Mouse (Mus musculus) neutrophil, adult 5-6 weeks (primary cell): ENCODE measurements around the gene Cers6. TPM values are rescaled to one million over a fixed set of nuclear protein-coding genes. Genes with fewer than 3 reads are reported as not detected.

Experiments used
- ATAC-seq: fragments of 151-379, 151-347 bp; 2 replicates; pipeline ENCODE4 v1.8.0; 2017; ENCODE audit warnings: mild to moderate bottlenecking, moderate TSS enrichment; ENCODE audit not compliant: insufficient number of reproducible peaks, poor library complexity, low FRiP score, severe bottlenecking; ENCODE audit errors: extremely low read depth
- total RNA-seq: library from RNA; stranded (forward); fragments of 200-1000 nt; gene quantifications from 2 replicates; pipeline ENCODE4 v1.2.3, GENCODE M21; 2017

Cers6 gene
- total RNA-seq, 1 experiment from 2014 or later: 60.6 TPM

DNA sequence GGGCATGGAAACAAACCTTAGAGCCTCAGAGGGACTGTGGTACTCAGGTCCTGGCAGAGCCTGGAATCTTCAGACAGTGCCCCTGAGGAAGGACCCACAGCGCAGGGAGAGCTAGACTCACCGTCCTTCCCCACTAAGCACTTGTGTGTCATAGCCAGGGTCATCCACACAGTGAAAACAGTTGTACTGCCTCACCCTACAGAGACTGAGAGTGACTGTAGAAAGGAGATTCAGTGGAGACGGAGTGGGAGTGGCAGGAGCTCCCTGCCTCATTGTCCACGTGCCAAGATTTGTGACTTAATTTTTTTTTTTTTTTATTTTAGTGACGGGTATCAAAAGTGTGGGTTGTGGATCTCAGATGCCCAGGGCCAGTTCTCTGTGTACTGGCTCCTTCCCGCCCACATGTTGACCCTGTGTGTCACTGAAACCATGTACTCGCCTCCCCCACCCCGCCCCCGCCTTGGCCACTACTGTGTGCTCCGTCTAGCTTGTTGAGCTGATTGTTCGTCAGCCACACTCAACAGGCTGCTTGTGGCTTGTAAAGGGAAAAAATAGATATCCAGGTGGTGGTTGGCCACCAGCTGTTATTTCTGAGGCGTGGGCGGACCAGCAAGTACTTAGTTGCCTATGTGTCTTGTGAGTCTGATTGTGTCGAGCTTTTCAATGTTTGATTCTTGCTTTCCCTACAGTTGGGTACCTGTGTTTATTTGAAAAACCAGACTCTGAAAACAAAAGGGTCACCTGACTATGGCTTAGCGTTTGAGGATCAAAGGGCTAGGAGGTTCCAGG, 12.6 kb downstream of the Cers6 start:
- peak; percentile 35; the same call in 1 of the 2 replicates for ATAC-seq

DNA sequence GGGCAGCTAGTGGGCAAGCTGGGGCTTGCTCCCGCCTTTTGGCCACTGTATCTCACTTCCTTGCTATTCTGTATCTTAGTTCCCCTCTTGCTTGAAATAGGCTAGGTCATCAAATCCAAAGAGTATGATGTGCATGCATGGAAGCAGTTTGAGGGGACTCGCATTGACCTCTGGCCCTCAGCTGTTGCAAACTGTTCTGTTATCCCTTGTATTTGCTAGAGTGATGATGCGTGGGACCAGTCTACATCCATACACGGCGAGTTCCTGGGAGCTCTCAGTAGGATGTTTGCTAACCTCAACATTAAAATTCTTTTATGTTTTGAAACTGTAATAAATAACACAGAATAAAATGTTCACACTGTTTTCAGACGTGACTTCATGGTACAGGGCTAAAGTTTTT, 13.3 kb downstream of the Cers6 start:
- ATAC-seq: no peak

DNA sequence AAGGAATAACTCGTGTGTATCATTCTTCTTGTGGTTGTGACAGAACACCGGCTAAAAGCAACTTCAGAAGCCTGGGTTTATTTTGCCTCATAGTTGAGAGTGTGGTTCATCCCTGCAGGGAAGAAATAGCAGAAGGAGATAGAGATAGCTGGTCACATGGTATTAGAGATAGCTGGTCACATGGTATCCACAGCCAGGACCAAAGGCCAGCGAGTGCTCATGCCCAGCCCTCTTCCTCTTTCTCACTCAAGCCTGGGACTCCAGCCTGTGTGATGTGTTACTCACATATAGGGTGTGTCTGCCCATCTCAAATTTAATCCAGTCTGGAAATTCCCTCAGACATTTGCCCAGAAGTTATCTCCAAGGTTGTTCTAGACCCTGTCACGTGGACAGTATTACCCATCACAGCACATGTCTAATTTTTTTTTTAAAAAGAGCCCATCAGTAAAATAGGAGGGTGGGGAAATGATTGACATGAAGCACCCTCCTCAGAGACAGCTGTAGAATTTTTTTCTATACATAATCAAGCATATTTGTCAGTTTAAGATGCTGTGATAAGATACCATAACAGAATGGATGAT, 17.9 kb downstream of the Cers6 start:
- ATAC-seq: peak; percentile 87

DNA sequence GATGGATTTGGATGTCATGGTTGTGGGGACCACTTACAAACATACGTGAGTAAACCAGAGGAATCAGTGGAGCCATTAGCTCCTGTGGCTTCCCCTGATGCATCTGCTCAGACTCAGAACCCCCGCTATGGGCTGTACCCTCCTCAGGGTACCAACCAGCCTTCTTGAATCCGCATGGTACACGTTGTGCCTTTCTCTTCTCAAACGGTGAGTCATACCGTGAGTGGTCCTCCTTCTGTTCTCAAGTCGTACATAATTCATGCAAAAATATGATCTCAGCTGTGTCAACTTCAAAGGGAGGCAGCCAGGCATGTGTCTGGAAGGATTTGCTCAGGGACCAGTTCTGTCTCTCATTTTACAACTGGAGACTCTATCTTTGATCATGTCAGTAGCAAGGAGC, 23.3 kb downstream of the Cers6 start:
- ATAC-seq: no peak

DNA sequence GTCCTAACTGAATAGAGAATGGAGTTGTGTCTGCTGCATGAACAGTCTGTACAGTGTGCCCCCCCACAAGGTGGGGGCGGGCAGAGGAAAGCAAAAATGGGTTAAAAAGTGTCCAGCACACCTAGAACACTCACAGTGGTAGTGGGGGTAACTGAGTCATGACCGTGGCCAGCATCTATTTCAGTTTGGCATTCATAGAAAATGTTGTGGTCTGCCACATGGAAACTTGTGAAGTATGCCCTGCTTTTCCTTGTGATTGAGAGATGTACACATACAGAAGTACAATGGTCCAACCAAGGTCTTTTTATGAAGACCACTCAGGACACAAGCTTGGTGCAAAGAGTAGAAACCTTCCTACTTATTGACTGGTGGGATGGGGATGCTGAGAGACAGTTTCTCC, 24.0 kb downstream of the Cers6 start:
- no peak for ATAC-seq

DNA sequence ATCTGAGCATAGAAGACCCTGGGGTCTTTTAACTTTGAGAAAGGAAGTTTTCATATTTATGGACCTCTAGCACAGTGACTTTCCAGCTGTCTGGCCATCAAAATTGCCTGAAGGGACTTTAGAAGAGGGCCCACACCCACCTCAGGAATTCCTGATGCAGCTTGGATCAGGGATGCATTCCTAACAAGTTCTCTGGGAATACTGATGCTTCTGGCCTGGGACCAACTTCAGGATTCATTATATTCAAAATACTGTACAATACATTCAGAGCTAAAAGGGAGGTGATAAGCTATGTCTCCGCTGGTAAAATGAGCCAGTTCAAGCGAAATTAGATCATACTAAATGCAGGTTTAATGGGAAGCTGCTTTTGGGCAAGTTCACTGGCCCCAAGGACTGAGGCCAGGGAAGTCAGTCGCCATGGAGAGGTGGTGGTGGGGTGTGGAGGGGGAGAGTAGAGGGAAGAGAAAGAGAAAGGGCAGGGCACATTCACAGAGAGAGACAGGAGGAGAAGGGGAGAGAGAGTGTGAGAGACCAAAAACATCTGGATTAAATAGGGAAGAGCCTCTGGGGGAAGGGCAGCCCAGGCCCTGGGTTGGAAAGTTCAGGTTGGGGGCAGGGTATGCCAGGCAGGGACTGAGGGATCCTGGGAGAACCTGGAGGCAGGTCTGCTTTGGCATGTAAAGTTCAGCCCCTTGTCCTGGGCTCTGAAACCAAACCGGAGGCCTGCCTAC, 24.7 kb downstream of the Cers6 start:
- ATAC-seq: no peak

DNA sequence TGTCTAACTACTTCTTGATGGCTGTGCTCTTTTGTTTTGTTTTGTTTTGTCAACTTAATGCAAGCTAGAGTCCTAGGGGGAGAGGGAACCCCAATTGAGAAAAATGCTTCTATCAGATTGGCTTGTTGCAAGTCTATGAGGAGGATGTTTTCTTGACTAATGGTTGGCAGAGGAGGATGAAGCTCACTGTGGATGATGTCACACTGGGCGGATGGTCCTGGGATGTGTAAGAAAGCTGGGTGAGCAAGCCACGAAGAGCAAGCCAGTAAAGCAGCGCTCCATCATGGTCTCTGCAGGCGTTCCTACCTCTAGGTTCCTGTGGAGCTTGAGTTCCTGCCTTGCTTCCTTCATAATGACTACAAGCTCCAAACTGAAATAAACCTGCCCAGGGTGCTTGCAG, 25.4 kb downstream of the Cers6 start:
- no peak for ATAC-seq

DNA sequence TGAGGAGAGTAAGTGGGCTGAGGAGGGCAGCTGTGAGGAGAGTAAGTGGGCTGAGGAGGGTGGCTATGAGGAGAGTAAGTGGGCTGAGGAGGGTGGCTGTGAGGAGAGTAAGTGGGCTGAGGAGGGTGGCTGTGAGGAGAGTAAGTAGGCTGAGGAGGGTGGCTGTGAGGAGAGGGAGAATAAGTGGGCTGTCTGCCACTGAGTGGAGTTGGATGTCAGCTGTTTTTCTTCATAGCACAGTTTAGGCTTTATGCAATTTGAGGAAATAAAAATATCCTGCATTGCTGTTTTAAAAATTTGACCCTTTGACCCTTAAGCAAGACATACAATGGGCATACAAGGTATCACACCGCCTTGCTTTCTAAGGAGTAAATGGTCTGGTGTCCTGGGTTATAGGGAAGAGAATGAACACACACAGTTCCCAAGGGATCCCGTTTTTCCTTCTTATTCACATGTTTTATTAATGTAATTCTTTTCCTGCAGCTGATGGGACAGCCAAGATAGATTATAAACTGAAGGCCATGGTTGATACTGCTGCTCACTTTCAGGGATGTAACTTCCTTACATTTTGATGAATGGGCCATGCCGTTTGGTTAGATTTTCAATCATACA, 27.0 kb downstream of the Cers6 start:
- no peak for ATAC-seq

DNA sequence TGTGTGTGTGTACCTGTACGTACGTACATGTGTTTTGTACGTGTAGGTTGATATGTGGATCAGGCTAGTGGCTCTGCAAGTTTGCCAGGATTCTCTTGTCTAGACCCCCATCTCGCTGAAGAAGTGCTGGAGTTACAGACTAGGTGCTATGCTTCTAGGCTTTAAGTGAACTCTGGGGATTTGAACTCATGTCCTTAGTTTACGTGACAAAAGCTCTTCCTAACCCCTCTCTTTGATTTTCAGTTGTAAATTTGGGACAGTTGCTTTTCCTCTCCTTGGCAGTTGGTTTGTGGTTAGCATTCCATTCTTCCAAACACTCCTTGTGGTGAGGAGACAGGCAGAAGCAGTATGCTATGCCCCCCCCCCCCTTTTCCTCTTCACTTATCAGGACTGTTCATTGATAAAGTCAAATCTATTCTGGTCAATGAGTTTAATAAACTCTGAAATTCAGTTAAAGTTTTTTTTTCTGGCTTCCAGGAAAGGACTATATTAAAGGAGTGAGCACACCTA, 28.5 kb downstream of the Cers6 start:
- ATAC-seq: no peak

DNA sequence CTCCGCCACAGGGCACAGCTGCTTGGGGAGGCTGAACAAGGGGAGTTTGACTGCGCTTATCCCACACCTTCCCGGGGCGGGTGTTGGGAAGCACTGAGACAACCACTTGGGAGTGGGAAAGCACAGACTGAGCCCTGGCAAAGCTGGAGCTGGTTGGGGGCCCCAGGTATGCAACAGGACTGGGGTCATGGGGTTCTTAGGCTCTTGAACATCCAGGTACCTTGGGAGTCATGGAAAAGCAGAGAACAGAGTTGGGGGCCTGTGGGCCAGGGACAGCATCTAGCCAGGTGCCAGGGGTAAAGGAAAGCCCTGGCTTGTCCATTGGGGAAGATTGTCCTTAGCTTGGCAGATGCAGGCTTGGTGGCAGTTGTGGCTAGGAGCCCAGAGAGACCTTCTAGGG, 31.2 kb downstream of the Cers6 start:
- no peak for ATAC-seq

DNA sequence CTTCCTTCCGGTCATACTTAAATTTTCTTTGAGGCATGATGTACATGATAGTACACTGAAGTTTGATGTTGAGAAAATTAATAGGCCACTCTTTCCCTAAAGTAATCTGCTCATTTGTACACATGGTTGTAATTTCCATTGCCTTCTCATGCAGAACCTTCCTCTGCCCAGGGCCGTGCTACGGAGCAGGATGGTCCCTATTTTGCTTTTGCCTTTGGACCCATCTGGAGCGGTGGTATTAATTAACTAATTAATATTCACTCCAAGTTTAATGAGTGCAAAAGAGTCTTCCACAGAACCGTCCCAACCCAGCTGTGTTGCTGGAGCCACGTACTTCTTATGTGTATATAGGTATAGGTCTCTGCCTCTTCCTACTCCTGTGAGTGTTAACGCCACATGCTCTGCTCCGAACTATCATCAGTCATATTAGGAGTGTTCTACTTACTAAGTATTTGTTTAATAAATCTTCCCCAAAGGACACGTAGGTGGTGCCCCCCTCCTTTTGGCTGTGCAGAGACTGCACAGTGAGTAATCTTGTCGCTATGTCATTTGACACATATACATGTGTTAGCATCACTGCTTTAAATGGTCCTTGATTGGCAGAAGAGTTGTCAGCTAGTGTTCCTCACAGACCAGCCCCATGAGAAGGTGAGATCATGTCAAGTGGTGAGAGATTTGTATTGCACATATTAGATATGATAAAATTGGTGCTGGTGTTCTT, 34.0 kb downstream of the Cers6 start:
- no peak for ATAC-seq

DNA sequence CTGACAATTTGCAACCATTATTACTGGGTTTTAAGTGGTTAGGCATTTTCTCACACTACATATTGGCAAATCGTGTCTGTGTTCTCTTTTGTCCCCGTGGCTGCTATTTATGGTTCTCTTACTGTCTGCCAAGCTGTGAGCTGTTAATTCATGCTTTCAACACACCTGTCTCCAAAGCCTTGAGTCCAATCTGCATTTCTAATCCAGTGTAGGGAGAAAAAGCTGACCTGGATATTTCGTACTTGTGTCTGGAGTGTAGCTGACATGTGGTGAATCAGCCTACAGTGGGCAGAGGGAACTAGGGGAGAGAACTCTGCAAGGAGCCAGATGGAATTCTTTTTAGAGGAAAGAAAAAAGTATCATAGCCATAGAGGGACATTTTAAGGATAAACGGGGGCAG, 35.0 kb downstream of the Cers6 start:
- ATAC-seq: no peak

DNA sequence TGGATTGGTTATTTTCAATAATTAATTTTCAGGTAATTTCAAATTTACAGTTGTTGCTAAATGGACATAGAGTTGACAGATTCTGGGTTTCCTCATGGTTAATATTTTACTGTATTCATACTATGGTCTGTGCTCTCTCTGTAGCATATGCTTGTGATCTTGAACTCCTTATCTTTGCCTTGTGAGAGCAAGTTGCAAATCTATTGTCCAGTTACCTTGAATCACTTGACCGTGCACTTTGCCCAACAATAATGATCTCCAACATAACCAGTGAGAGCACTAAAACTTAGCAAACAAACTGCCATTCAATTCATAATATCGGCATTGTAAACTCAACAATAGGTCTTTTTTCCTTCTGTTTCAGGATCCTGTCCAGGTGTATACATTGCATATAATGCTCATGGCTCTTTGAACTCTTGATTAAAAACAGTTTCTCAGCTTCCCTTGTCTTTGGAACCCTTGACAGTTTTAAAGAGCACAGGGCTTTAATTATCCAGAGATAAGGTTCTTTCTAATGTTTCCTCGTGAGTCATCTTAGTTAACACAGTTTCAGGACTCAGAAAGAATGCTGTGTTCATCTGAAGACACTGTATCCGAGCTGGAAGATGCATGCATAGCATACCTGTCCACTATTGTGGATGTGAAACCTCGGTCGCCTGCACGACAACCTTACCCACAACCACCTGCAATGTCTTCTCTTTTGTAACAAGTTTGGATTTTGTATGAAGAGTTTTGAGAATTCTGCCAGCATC, 38.7 kb downstream of the Cers6 start:
- ATAC-seq: no peak

DNA sequence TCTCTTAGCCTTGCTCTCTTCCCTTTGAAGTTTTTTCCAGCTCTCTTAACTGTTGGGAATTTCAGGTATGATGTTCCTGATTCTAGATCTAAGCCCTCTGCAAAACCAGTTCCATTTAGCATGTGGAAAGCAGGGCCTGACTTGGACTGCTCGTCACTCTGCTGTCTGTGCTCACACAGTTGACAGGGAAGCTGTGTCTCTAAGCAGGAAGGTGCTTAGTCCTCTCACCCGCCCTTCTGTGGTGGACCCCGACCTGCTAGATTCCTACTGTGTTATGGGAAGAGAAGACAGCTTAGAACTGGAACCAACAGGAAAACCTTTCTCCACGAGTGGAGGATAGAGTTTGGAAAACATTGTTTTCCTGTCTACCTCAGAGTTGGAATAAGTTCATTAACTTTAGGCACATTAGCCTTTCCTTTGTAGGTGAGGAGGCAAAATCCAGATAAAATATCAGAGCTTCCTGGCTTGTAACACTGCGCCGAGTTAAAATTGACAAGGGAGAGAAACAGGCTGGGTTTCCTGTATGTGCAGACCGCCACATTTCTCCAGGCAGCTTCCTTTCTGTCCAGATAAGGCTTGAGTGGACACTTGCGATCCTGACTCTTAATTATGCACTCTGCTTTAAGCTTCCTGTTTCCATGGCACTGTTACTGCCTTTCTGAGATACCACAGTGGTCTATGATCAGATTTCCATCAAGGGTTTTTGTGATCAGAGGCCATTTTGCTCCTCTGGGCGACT, 39.6 kb downstream of the Cers6 start:
- ATAC-seq: no peak

DNA sequence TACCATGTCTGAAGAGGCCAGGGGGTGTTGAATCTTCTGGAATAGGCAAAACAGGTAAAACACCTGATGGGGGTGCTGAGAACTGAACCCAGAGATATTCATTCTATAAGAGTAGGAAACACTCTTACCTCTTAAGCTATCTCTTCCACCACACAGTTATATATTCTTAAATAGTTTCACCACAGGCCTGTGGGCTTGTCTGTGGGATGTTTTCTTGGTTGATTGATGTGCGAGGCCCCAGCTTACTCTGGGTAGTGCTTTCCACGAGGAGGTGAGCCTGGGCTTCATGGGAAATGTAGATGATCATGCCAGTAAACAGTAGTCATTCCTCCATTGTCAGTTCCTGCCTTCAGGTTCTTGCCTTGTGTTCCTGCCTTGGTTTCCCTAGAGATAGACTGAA, 40.5 kb downstream of the Cers6 start:
- ATAC-seq: no peak

DNA sequence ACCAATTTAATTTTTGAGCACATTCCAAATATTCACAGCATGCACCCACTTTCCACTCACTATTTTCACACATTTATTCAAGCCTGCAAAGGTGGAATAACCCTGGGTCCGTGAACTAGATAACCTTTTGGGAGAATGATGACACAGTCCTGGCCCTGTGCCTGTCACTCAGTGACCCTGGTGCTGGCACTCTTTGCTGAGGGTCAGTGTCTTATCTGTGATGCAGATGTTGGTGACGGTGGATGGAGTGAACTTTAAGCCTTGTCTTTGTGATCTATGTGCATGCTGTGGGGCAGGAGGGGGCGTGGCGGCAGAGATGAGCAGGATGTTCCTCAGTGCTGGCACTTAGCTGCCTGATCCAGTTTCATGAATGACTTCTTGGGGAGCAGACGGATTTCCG, 41.3 kb downstream of the Cers6 start:
- no peak for ATAC-seq

DNA sequence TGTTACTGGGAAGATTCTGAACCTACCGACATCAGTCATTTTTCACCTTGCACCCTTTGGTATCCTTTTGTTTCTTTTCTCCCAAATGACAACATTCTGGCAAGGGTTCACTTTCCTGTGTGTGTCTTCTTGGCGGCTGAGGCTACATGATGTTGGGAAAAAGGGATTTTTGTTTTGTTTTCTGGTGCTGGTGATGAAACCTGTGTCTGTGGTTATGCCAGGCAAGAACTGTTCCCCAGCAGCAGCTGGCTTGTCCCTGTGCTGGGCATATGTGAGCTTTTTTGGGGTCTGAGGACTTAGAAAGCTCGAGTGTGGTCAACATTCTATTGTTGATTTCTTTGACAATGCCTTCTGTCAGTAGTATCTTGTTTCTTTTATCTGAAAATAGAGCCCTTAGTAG, 45.7 kb downstream of the Cers6 start:
- no peak for ATAC-seq
